Mouse (Mus musculus): ENCODE measurements around the gene Mesp1.

The Mesp1 gene

GRCm38 (mm10) chr7:79742277-79742658 lies 51.3 kb downstream of the Mesp1 start:
- DNase-seq (ENCODE audit: low spot score in 2 of 2), result no peak
